Comparison of ENCODE assay signal across 16 mouse cellular contexts in the genomic region with DNA sequence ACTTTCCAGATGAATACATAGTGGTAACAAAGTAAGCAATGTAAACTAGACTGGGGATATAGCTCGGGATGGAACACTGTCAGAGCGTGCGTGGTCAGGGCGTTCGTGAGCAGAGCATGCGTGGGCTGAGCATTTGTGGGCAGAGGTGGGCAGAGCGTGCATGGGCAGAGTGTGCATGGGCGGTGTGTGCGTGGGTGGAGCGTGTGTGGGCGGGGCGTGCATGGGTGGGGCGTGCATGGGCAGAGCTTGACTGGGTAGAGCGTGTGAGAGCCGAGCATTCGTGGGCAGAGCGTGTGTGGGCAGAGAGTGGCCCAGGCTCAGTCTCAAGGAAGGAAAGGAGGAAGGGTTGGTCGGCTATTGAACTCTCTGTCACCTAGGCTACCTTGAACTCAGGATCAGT.
DNase-seq lines count a peak whose midpoint lies in the region; ATAC-seq and TF ChIP-seq lines count a peak whose summit lies in the region.
"Had no signal": no experiment of that assay in that cellular context is flagged by ENCODE, and none has a peak within 500 bp of the region (broad histone marks: within the 10 kb centered on the region; RNA-seq: fewer than 3 reads in every experiment).

No protein-coding gene starts in this region.

- WGBS in liver, embryonic 13.5 days (ENCODE audit: insufficient replicate concordance): 77% methylated on average over 18 of the region's 18 CpGs
- 87% methylated on average over 18 of the region's 18 CpGs for WGBS in liver, embryonic 11.5 days
- 80% methylated on average over 18 of the region's 18 CpGs for WGBS in intestine, postnatal 0 days

- H3K9me3 ChIP-seq in liver, embryonic 13.5 days (replicated peaks): no peaks in the 10 kb centered on the region
- no peaks in the 10 kb centered on the region for H3K9me3 ChIP-seq in liver, embryonic 11.5 days (ENCODE audit: control insufficient read depth, low read length)
- no peaks in the 10 kb centered on the region for H3K9me3 ChIP-seq in intestine, postnatal 0 days (ENCODE audit: control insufficient read depth)
- H3K9me3 ChIP-seq: limb, embryonic 15.5 days; neural tube, embryonic 15.5 days had no signal

- no peak overlapping the region for H3K4me2 ChIP-seq in liver, embryonic 13.5 days
- H3K4me2 ChIP-seq in liver, embryonic 11.5 days: no peak overlapping the region
- H3K4me2 ChIP-seq in intestine, postnatal 0 days (replicated peaks; ENCODE audit: low read depth): no peak overlapping the region
- H3K4me2 ChIP-seq: limb, embryonic 15.5 days; neural tube, embryonic 15.5 days had no signal

- peak; percentile 50; the same call in 1 of the 2 replicates for ATAC-seq in liver, embryonic 13.5 days (ENCODE audit: low read depth)
- ATAC-seq in liver, embryonic 11.5 days (replicated peaks; ENCODE audit: low FRiP score): no peak
- 0 out of 2 replicates have a peak, but pooled peaks have one; percentile 34 for ATAC-seq in intestine, postnatal 0 days

- DNase-seq in heart, adult 11 months: peak; percentile 75
- DNase-seq in heart, adult 9 months (ENCODE audit: low spot score in 2 of 2): no peak
- DNase-seq in liver, embryonic 13.5 days: no peak
- DNase-seq in liver, embryonic 11.5 days (ENCODE audit: low spot score): no peak
- DNase-seq in c-Kit-positive CD71-positive TER-119-negative erythroid progenitor cells, embryonic 14.5 days (ENCODE audit: low read depth): peak; percentile 3
- no peak for DNase-seq in urinary bladder, postnatal 10 days (ENCODE audit: low spot score)
- no peak for DNase-seq in left cerebral cortex, postnatal 10 days (ENCODE audit: extremely low spot score in 1 of 2, low spot score in 2 of 2)
- DNase-seq: adrenal gland, postnatal 25 days; cerebellum, postnatal 36 days; heart, adult 18-20 months; heart, postnatal 14 days; thymus, adult 2 months had no signal

- no peaks in the 10 kb centered on the region for H3K27me3 ChIP-seq in liver, embryonic 13.5 days
- no peaks in the 10 kb centered on the region for H3K27me3 ChIP-seq in liver, embryonic 11.5 days (replicated peaks; ENCODE audit: control insufficient read depth, insufficient read depth, low read length)
- H3K27me3 ChIP-seq in intestine, postnatal 0 days (replicated peaks; ENCODE audit: control insufficient read depth, insufficient read depth, low read length): no peaks in the 10 kb centered on the region
- H3K27me3 ChIP-seq: limb, embryonic 15.5 days; neural tube, embryonic 15.5 days had no signal

- no peak overlapping the region for H3K9ac ChIP-seq in liver, embryonic 13.5 days
- H3K9ac ChIP-seq in liver, embryonic 11.5 days (ENCODE audit: low read depth, low read length): no peak overlapping the region
- H3K9ac ChIP-seq in intestine, postnatal 0 days (ENCODE audit: low read depth, low read length): no peak overlapping the region
- H3K9ac ChIP-seq: limb, embryonic 15.5 days; neural tube, embryonic 15.5 days had no signal

- H3K36me3 ChIP-seq in liver, embryonic 13.5 days: no peaks in the 10 kb centered on the region
- H3K36me3 ChIP-seq in liver, embryonic 11.5 days (ENCODE audit: control insufficient read depth, insufficient read depth, low read length): no peaks in the 10 kb centered on the region; the same call in 1 of the 2 replicates
- H3K36me3 ChIP-seq in intestine, postnatal 0 days (ENCODE audit: control insufficient read depth, insufficient read depth): peaks cover 10% of the 10 kb centered on the region
- H3K36me3 ChIP-seq: neural tube, embryonic 15.5 days had no signal

- intact Hi-C loops in left cerebral cortex, postnatal 10 days (cut with DNase I): no loop called here

- no peak overlapping the region for H3K4me3 ChIP-seq in liver, embryonic 13.5 days (replicated peaks)
- H3K4me3 ChIP-seq in liver, embryonic 11.5 days (ENCODE audit: low read depth, low read length): no peak overlapping the region
- H3K4me3 ChIP-seq in intestine, postnatal 0 days (ENCODE audit: low read depth, low read length): no peak overlapping the region
- H3K4me3 ChIP-seq: left cerebral cortex, adult 2 months; limb, embryonic 15.5 days; neural tube, embryonic 15.5 days had no signal

- no peaks in the 10 kb centered on the region for H3K4me1 ChIP-seq in liver, embryonic 13.5 days (replicated peaks)
- H3K4me1 ChIP-seq in liver, embryonic 11.5 days (replicated peaks; ENCODE audit: control insufficient read depth, insufficient read depth, low read length): no peaks in the 10 kb centered on the region
- no peaks in the 10 kb centered on the region for H3K4me1 ChIP-seq in intestine, postnatal 0 days (replicated peaks; ENCODE audit: control insufficient read depth, insufficient read depth, low read length)
- H3K4me1 ChIP-seq: neural tube, embryonic 15.5 days had no signal

- TF ChIP-seq CTCF in intestine, postnatal 0 days (IDR thresholded peaks at IDR 0.05; ENCODE audit: low read depth): no peak

- H3K27ac ChIP-seq in liver, embryonic 13.5 days: no peak overlapping the region
- no peak overlapping the region for H3K27ac ChIP-seq in liver, embryonic 11.5 days (ENCODE audit: low read depth, low read length)
- H3K27ac ChIP-seq in intestine, postnatal 0 days (ENCODE audit: low read depth, low read length): no peak overlapping the region
- H3K27ac ChIP-seq: left cerebral cortex, adult 2 months; limb, embryonic 15.5 days; neural tube, embryonic 15.5 days had no signal

Comparison
In these comparisons a context has a peak if more than half of its experiments do, and no peak if none do; other contexts are left out.
1. DNase-seq: peak in heart, adult 11 months (single experiment) and c-Kit-positive CD71-positive TER-119-negative erythroid progenitor cells, embryonic 14.5 days (single experiment); none in heart, adult 9 months (0 of 2), liver, embryonic 13.5 days (single experiment), liver, embryonic 11.5 days (single experiment), urinary bladder, postnatal 10 days (single experiment) and left cerebral cortex, postnatal 10 days (0 of 2).